Mouse (Mus musculus) liver, adult 2 months (tissue): ENCODE results near the gene Il10. TPM values are rescaled to one million over a fixed set of nuclear protein-coding genes. Genes with fewer than 3 reads are reported as not detected.
"Not testable (repeated sequence)": the region's sequence is repeated elsewhere in the genome, so short reads cannot be mapped to it uniquely, and the experiment has no call there.

Source experiments
- DNase-seq: peaks from one replicate; pipeline ENCODE4 v3.0.0-alpha.2; 2011; ENCODE audit warnings: low read depth, low spot score; ENCODE audit errors: extremely low read depth
- H3K27ac ChIP-seq: fragments of 200-500 bp; replicated peaks from 2 replicates; pipeline ENCODE4 v1.5.1; 2012; ENCODE audit warnings: low read depth, mild to moderate bottlenecking, control low read depth, inconsistent platforms, low read length; ENCODE audit not compliant: insufficient read depth
- H3K27me3 ChIP-seq: fragments of 200-500 bp; 2 replicates; pipeline ENCODE4 v1.6.1; 2012; ENCODE audit warnings: mild to moderate bottlenecking, moderate library complexity, low read length, inconsistent platforms; ENCODE audit not compliant: control insufficient read depth, insufficient read depth
- H3K36me3 ChIP-seq: fragments of 200-500 bp; 2 replicates; pipeline ENCODE4 v1.6.1; 2012; ENCODE audit warnings: low read length, inconsistent platforms; ENCODE audit not compliant: control insufficient read depth, insufficient read depth
- H3K4me1 ChIP-seq: fragments of 200-500 bp; 2 replicates; pipeline ENCODE4 v1.6.1; 2011; ENCODE audit warnings: low read length; ENCODE audit not compliant: control insufficient read depth, insufficient read depth
- H3K4me3 ChIP-seq: fragments of 200-500 bp; 2 replicates; pipeline ENCODE4 v1.5.1; 2011; ENCODE audit warnings: low read depth, mild to moderate bottlenecking, control low read depth, low read length, moderate library complexity; ENCODE audit not compliant: insufficient read depth
- H3K79me2 ChIP-seq: fragments of 200-500 bp; 2 replicates; pipeline ENCODE4 v1.6.1; 2012; ENCODE audit warnings: inconsistent platforms, mild to moderate bottlenecking, low read length, moderate library complexity; ENCODE audit not compliant: control insufficient read depth, insufficient read depth
- H3K9ac ChIP-seq: fragments of 200-500 bp; 2 replicates; pipeline ENCODE4 v1.6.1; 2012; ENCODE audit warnings: low read depth, mild to moderate bottlenecking, control low read depth, inconsistent platforms, low read length
- CTCF ChIP-seq: fragments of 200-500 bp; IDR thresholded peaks from 2 replicates; pipeline ENCODE4 v1.5.1; 2011; ENCODE audit warnings: low read depth, low read length, control low read depth
- POLR2A ChIP-seq: fragments of 200-500 bp; IDR thresholded peaks from 2 replicates; pipeline ENCODE4 v1.6.1; 2011; ENCODE audit warnings: low read length, control low read depth; ENCODE audit not compliant: insufficient read depth; ENCODE audit errors: extremely low read depth
- WGBS: fragments of 180-500 bp; shearing (Covaris S2); methylation state at CpG from one replicate; pipeline ENCODE4 v1.1.7; 2018; 5-methylcytosine and 5-hydroxymethylcytosine counted together
- polyA plus RNA-seq: library from polyadenylated mRNA; depleted of rRNA; stranded (reverse); fragments of >200 nt; gene quantifications from 2 replicates; pipeline ENCODE4 v1.2.3, GENCODE M21; 2012
- total RNA-seq: library from RNA; depleted of rRNA; stranded (reverse); fragments of >200 nt; gene quantifications from 2 replicates; pipeline ENCODE4 v1.2.3, GENCODE M21; 2014

Il10 gene
- total and polyA plus RNA-seq, 2 experiments: 0.28 TPM; not detected in 1

- H3K4me3 ChIP-seq: no peak overlapping the region
- no peaks in the 10 kb centered on the region for H3K79me2 ChIP-seq
- DNase-seq: no peak
- WGBS: 58% methylated on average over 12 of the region's 12 CpGs
- H3K4me1 ChIP-seq: no peaks in the 10 kb centered on the region
- no peak overlapping the region for H3K27ac ChIP-seq
- no peak overlapping the region for H3K9ac ChIP-seq
- H3K27me3 ChIP-seq: no peaks in the 10 kb centered on the region
- H3K36me3 ChIP-seq: no peaks in the 10 kb centered on the region
- TF ChIP-seq POLR2A: no peak
- TF ChIP-seq CTCF: no peak
Observed at GRCm38 (mm10) chr1:131020425-131021310, 1.0 kb downstream of the Il10 start.

DNA sequence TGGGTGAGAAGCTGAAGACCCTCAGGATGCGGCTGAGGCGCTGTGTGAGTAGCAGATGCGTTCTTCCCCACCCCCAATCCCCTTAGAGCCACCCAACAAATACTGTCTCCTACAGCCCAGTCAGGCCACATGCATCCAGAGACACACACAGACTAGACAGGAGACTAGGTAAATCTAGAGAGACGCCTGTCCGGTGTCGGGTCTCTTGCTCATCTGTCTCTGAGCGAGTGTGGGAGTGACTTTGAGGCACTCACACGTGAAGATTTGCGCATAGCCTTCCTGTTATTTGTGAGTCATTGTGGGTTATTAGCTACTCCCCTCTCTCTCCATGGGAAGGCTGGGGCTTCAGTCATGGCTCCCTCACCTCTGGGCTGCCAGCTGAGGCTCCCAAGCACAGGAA is 1.8 kb downstream of the Il10 start:
- Histone ChIP-seq H3K9ac (no peak overlapping the region), H3K4me3 (no peak overlapping the region), H3K27me3 (no peaks in the 10 kb centered on the region), H3K4me1 (no peaks in the 10 kb centered on the region), H3K79me2 (no peaks in the 10 kb centered on the region), H3K36me3 (no peaks in the 10 kb centered on the region), H3K27ac (no peak overlapping the region)
- DNase-seq: no peak
- TF ChIP-seq CTCF (no peak), POLR2A (no peak)
- 73% methylated on average over 9 of the region's 9 CpGs for WGBS

DNA sequence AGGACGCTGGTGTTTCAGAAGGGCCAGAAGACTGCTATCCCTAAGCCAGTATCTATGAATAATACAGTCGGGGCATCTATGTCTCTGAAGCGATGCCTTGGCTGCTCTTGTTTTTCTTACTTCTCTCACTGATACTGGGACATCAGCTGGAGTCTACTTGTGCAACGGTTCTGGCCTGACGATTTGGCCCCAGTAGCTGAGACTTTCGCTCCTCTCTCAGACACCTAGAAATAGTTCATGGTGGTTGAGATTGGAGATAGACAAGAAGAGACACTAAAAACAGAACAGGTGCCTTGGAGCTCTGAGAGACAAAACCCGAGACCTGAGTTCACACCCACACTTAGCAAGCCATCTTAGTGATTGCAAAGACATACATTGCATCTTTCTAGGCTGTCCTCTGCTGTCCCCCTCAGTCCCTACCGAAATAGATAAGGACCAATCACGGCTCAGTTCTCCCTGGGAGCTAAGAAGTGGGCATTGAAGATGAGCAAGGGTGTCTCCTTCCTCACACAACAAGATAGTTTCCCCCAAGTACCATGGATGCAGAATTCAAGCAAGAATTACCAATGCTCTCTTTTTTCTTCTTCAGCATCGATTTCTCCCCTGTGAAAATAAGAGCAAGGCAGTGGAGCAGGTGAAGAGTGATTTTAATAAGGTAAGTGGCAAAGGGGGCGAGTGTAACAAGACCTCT is 2.4 kb downstream of the Il10 start:
- no peak for DNase-seq
- Histone ChIP-seq H3K79me2 (no peaks in the 10 kb centered on the region), H3K4me3 (no peak overlapping the region), H3K9ac (no peak overlapping the region), H3K27me3 (no peaks in the 10 kb centered on the region), H3K4me1 (no peaks in the 10 kb centered on the region), H3K36me3 (no peaks in the 10 kb centered on the region), H3K27ac (no peak overlapping the region)
- TF ChIP-seq CTCF: no peak
- TF ChIP-seq POLR2A: no peak
- 75% methylated on average over 11 of the region's 11 CpGs for WGBS

DNA sequence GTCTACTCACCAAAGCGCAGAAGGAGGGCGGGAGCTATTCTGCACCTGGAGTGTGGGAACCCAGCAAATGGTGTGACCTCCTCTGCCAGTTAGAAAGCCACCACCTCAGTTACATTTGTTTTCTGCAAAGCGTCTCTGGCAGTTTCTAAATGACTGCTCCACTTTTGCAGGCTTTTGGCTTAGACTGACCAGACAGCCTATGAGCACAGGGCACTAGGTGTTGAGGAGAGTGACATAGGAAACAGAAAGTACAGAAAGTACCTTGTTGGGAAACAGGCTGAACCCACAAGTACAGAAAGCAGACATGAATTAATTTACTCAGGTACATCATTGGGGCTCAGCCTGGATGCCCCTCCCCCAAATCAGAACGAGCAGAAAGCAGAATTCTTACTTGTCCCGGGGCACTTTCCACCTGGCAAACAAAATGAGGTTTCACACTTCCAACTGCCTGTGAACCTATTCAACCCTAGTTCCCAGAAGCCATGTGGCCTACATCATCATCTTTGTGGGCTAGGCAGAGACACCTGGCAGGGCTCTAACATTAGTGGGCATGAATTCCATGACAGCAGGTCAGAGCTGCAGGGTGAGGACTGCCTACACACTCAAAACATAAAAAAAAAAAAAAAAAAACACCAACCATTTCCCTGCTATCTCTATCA is 3.1 kb downstream of the Il10 start:
- no peak overlapping the region for H3K4me3 ChIP-seq
- H3K27ac ChIP-seq: no peak overlapping the region
- 60% methylated on average over 5 of the region's 5 CpGs for WGBS
- H3K9ac ChIP-seq: no peak overlapping the region
- no peaks in the 10 kb centered on the region for H3K4me1 ChIP-seq
- H3K79me2 ChIP-seq: no peaks in the 10 kb centered on the region
- H3K27me3 ChIP-seq: no peaks in the 10 kb centered on the region
- no peak for TF ChIP-seq POLR2A
- no peak for TF ChIP-seq CTCF
- no peak for DNase-seq
- no peaks in the 10 kb centered on the region for H3K36me3 ChIP-seq

- H3K4me3 ChIP-seq, H3K36me3 ChIP-seq, H3K27me3 ChIP-seq, H3K27ac ChIP-seq, H3K79me2 ChIP-seq, H3K9ac ChIP-seq, DNase-seq, H3K4me1 ChIP-seq: not testable (repeated sequence)
- 89% methylated on average over 4 of the region's 4 CpGs for WGBS
Observed at GRCm38 (mm10) chr1:131023250-131023858, 3.7 kb downstream of the Il10 start.
